Mouse (Mus musculus): Measurements from ENCODE around the gene Lrrc40. TPM values are rescaled to one million over a fixed set of nuclear protein-coding genes. Genes with fewer than 3 reads are reported as not detected.

Gene Lrrc40
- 19.5 TPM for total RNA-seq (2023)

GRCm38 (mm10) chr3:158036329-158036988 lies at the start of gene Lrrc40, which contains the start of gene Srsf11:
TSS of gene Lrrc40 (plus strand) at chr3:158036662.
TSS of gene Srsf11 (minus strand) at chr3:158036639.

Other genes starting within 250 kb of the Lrrc40 start
- gene Cth, start 111.6 kb upstream of the Lrrc40 start, total RNA-seq (2023), result not detected
- 119 TPM for gene Ankrd13c, start 89.4 kb upstream of the Lrrc40 start, total RNA-seq (2023)
- 493 TPM for gene Srsf11, start within 50 bp of the Lrrc40 start, total RNA-seq (2023)

Measured in CD4-positive naive resting alpha-beta T cell, adult 76 days (primary cell).